Mouse (Mus musculus) retina, embryonic 14.5 days (tissue): Measurements from ENCODE around the gene Igsf21.

Source experiments
- DNase-seq: peaks from one replicate; pipeline ENCODE4 v3.0.0-alpha.2; 2015; ENCODE audit warnings: low spot score

Gene Igsf21

GRCm38 (mm10) chr4:140246180-140247005 is at the start of gene Igsf21:
TSS of gene Igsf21 (minus strand) at chr4:140246784.
- peak; percentile 68 for DNase-seq

GRCm38 (mm10) chr4:140285726-140286316 is 39.2 kb upstream of the Igsf21 start:
- DNase-seq: no peak

- peak; percentile 66 for DNase-seq
These were observed 36.8 kb upstream of the Igsf21 start for GRCm38 (mm10) chr4:140283398-140283797.

- no peak for DNase-seq
These were observed 31.7 kb upstream of the Igsf21 start for GRCm38 (mm10) chr4:140278269-140278668.

GRCm38 (mm10) chr4:140271913-140272312 is 25.3 kb upstream of the Igsf21 start:
- no peak for DNase-seq

GRCm38 (mm10) chr4:140270451-140270850 is 23.9 kb upstream of the Igsf21 start:
- DNase-seq: no peak

GRCm38 (mm10) chr4:140269184-140269840 is 22.7 kb upstream of the Igsf21 start:
- peak; percentile 47 for DNase-seq

- no peak for DNase-seq
These were observed 21.3 kb upstream of the Igsf21 start for GRCm38 (mm10) chr4:140267835-140268234.

- DNase-seq: no peak
These were observed 20.5 kb upstream of the Igsf21 start for GRCm38 (mm10) chr4:140267086-140267485.

- peak; percentile 80 for DNase-seq
These were observed 12.4 kb upstream of the Igsf21 start for GRCm38 (mm10) chr4:140258968-140259367.

- peak; percentile 69 for DNase-seq
These were observed 5.8 kb upstream of the Igsf21 start for GRCm38 (mm10) chr4:140252369-140252768.

- peak; percentile 76 for DNase-seq
These were observed 2.6 kb upstream of the Igsf21 start for GRCm38 (mm10) chr4:140249011-140249744.

GRCm38 (mm10) chr4:140248396-140248795 is 1.8 kb upstream of the Igsf21 start:
- DNase-seq: no peak

- DNase-seq: no peak
These were observed 721 bp upstream of the Igsf21 start for GRCm38 (mm10) chr4:140247006-140248003.

GRCm38 (mm10) chr4:140245286-140246179 is 1.1 kb downstream of the Igsf21 start:
- DNase-seq: peak; percentile 67

- no peak for DNase-seq
These were observed 1.7 kb downstream of the Igsf21 start for GRCm38 (mm10) chr4:140244835-140245234.

GRCm38 (mm10) chr4:140244161-140244813 is 2.3 kb downstream of the Igsf21 start:
- no peak for DNase-seq

GRCm38 (mm10) chr4:140243231-140243630 is 3.4 kb downstream of the Igsf21 start:
- DNase-seq: peak; percentile 38

- DNase-seq: peak; percentile 71
These were observed 4.3 kb downstream of the Igsf21 start for GRCm38 (mm10) chr4:140242291-140242690.
